Mouse (Mus musculus): ENCODE data around the gene Ywhag.

DNA sequence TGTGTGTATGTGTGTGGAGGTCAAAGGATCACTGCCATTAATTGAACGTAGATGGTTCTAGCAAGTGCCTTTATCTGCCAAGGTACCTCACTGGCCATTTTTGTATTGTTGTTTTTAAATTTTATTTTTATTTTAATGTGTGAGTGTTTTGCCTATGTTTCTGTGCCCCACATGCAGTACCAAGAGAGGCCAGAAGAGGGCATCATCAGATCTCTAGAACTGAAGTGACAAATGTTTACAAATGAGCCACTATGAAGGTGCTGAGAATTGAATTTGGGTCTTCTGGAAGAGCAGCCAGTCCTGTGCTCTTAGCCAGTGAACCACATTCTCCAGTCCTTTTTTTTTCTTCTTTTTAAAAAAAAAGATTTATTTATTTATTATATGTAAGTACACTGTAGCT lies 34.4 kb upstream of the Ywhag start:
- TF ChIP-seq CTCF (IDR thresholded peaks at IDR 0.05; ENCODE audit: low read depth, low read length), result no peak
- TF ChIP-seq POLR2A (IDR thresholded peaks at IDR 0.05; ENCODE audit: extremely low read depth, insufficient read depth, low read length), result no peak

Measured in liver, adult 2 months (tissue).